Mouse (Mus musculus) NIH3T3 (cell line): Measurements from ENCODE around the gene Cox17.
A peak's percentile ranks its signal among the peaks of the same experiment; 100 is the strongest.

ENCODE experiments used
- DNase-seq: peaks from one replicate; pipeline ENCODE4 v3.0.0-alpha.2; 2012; ENCODE audit warnings: low read depth

The Cox17 gene

DNA sequence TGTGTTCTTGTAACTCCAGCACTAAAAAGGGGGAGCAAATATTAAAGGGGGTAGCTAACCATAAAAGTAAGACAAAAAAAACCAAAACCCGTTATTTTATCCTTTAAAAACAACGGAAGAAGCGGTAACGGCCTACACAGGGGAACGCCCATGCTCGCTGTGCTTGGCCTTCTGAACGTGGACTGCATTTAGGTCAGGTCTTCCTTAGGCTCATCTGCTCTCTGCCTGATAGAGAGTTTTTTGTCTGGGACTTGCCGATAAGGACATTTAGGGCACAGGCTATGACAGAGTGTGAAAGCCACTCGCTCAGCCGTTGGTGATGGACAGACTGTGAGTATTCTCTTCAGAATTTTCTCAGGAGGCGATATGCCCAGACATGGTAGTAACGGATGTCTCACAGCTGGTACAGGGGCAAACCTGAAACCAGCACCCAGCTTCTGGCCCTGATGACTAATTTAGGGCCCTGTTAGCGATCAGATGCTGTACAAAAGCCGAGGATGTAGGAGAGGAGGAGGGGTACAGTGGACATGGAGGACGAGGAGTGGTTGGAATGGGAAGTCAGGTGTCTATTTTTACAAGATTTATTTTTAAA, 25.0 kb downstream of the Cox17 start:
- no peak for DNase-seq

- no peak for DNase-seq
Observed at GRCm38 (mm10) chr16:38372876-38373275, 26.1 kb downstream of the Cox17 start.

DNA sequence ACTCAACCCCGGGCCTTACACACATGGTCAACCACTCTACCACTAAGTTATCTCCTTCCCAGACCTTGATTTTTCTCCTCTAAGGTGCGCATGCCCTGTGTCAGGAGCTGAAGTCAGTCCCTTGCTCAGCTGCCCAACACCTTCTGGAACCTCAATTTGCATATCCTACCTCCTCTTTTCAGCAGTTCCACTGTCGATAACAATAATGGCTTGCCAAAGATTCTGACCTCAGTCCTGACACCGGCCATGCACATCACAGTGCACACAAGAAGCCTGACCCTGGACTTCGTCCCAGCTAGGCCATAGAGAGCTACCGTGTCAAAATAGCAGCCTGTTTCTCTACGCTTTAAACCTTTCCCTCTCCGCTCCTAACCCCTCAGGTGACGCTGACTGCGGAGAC, 26.6 kb downstream of the Cox17 start:
- no peak for DNase-seq

- DNase-seq, result no peak
Observed at GRCm38 (mm10) chr16:38373941-38374340, 27.1 kb downstream of the Cox17 start.

DNA sequence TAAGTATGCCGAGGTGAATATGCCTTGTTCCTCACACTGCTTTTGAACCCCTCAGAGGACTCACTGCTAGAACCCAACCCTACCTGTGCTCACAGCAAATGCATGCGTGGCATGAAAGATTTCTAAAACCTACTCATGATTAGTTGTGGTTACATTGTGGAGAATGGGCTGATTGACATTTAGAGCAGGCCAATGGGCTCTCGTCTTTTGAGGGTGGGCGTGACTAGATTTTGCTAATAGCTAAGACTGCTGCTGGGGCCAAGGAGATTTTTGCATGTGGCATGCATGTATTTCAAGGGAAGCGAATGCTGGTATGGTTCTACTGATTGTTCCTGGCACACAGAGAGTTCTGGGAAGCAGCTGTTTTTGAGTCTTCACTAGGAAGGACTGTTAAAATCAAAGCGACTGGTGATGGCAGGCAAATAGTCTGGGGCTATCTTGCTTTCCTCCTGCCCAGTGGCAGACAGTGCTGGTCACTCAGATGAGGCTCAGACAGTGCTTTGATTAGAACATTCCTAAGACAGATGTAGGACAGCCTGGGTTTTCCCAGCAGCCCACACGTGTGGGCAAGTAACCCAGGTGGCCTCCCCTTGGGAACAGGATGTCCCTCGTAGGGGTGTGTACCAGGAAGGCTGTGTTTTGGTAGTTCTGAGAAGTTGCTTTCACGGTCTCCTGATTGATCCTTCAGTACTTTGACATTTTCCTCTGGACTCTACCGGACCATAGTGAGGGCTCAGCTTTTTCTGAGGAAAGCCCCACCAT, 27.8 kb downstream of the Cox17 start:
- DNase-seq, result peak; percentile 10

- DNase-seq, result no peak
Observed at GRCm38 (mm10) chr16:38375182-38375581, 28.4 kb downstream of the Cox17 start.

GRCm38 (mm10) chr16:38376163-38376840, 29.5 kb downstream of the Cox17 start:
- peak; percentile 48 for DNase-seq

GRCm38 (mm10) chr16:38376841-38377249, 30.1 kb downstream of the Cox17 start:
- no peak for DNase-seq

GRCm38 (mm10) chr16:38377546-38377945, 30.8 kb downstream of the Cox17 start:
- DNase-seq, result no peak

- DNase-seq, result no peak
Observed at GRCm38 (mm10) chr16:38378591-38378990, 31.8 kb downstream of the Cox17 start.

GRCm38 (mm10) chr16:38379088-38379487, 32.3 kb downstream of the Cox17 start:
- no peak for DNase-seq

GRCm38 (mm10) chr16:38379493-38379892, 32.7 kb downstream of the Cox17 start:
- no peak for DNase-seq

- no peak for DNase-seq
Observed at GRCm38 (mm10) chr16:38379926-38380325, 33.1 kb downstream of the Cox17 start.

DNA sequence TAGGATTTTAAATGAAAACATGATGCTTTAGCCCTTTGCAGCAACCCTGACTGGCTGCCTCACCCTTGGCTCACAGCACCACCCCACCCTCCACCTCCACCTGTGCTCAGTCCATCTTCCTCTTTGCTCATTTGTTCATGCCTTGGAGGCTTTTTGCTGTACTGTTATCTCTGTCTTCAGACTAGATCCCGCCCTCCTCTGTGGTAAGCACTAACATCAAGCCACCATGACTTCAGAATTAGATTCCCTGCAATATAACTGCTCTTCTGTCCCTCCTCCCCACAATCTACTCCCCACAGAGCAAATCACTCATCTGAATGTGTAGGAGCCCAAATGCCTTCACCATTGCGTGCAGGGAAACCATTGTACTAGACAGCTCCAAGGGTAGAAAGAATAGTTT, 36.9 kb downstream of the Cox17 start:
- no peak for DNase-seq

DNA sequence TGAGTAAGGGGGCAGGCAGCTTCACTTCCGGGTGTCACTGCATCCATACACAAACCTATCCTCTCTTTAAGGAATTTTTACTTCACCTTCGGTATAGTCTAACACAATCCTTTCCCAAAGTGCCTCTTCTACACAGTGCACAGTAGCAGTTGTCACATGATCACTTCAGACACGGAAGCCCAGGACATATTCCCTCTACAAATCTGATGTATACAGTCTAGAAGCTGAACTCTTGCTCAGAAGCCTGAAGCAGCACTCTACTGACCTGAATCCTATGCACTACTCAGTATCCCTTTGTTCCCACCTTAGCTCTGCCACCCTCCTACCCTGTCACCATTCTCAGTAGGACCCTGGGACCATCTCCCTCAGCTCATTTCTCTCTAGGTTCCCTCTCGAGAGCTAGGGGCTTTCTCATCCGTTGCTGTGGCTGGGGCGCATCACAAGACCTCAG, 38.4 kb downstream of the Cox17 start:
- DNase-seq, result no peak

- no peak for DNase-seq
Observed at GRCm38 (mm10) chr16:38385700-38386099, 38.9 kb downstream of the Cox17 start.

DNA sequence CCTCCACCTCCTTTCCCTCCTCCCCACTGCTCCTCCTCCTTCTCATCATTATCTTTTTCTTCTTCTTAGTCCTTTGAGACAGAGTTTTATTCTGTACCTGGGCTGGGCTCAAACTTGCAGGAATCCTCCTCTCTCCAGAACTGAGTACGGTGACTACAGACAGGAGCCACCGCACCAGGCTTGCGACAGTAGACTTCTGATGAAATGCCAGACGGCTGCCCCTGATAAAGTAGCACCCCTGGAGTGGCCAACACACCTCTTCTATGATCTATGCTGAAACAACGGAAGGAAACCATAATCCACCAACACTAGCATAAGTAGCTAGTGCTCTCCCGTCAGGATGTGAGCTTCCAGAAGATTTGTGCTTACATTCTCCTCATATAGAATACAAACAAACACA, 40.6 kb downstream of the Cox17 start:
- no peak for DNase-seq

- no peak for DNase-seq
Observed at GRCm38 (mm10) chr16:38388757-38389156, 42.0 kb downstream of the Cox17 start.

DNA sequence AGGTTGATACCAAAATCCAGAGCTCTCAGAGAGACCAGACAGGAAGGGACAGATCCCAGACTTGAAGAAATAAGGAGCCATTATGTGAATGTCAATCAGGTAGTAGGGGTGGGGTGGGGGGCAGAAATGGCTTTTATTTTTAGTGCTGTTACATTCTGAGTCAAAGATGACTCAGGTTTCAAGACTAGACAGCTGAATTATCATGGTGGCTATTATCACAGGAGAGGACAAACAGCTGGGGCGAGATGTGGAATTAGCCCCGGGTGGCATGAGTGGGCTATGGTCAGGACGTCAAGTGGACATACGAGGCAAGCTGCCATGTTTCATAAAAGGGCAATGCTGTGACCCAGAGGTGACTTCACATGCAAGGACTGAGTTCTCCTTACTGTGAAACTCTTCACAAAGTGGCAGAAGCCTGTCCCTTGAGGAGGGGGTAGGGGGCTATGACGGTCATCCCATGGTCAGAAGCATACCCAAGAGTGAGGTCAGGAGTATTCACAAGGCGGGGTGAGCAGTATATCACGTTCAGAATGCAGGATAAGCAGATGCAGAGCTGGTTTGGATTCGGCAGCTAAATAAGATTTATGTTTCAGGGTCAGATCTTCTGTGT, 42.6 kb downstream of the Cox17 start:
- no peak for DNase-seq

DNA sequence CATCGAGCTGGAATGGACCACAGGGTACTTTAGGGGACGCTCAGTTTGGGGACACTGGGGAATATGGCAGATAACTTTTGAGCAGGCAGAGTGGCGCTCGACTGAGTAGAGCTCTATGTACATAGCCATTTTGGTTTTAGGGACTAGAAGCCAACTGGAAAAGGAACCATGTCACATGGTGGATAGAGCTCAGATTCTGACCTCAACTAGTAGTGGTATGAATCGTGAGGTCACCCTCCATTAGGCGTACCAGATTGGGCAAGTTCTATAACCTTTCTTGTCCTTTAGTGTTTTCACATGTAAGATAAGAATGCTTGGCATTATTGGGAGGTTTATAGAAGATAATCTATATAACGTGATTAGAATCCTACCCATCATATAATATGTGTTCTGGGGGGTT, 43.5 kb downstream of the Cox17 start:
- DNase-seq, result no peak

DNA sequence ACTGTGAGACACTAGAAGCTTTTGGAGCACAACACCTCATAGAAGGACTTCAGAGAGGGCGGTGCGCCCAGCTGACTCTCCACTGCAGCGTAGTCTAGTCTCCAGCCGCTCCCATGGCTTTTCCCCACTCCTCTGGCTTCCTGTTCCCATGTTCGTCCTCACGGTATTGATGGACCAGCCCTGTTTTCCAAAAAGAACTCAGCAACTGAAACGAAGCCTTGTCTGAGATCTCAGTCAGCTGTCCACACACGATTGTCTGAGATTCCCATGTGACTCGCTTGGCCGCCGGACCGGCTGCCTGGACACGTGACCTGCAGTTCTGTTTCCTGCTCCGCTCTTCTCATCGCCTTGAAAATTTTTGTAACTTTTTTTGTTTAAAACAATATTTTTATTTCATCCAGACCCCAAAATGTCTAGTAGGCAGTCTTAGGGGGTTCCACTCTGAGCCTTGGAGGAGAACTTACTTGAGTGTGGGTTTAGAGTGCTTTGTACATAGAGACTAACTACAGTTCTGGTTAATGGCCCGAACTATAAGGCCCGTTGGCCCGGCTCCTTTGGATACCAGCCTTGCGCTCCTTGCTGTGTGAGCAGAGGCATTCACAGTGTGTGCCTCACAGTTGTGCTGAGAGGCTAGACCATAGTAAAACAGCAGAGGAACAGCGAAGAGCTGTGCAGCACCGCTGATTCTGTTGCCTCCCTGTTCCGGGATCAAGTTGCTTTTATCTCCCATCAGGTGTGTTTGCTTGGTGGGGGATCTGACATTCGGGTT, 45.5 kb downstream of the Cox17 start:
- DNase-seq, result no peak

DNA sequence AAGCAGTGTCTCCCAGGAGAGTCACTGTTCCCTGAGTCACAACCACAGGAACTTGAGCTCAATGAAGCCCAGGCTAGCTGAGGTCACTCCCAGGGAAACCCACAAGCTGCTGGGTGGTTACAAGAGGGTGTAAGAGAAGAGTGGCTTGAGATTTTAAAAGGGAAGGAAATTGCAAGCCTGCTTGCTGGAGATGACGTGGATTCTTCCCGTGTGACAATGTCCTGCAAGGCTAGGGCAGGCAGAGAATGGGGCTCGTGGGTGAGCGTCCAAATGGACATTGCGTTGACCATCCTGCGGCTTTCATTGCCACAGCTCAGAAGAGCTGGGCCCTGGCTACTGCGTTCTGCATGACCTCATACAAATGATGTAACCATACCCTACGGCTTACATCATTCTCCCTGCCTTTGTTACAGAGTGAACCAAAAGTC, 47.4 kb downstream of the Cox17 start:
- peak; percentile 26 for DNase-seq
